Mouse (Mus musculus) cerebral cortex, adult 2 months (tissue): ENCODE results near the gene Acadl.

ENCODE experiments used
- WGBS: fragments of 180-500 bp; shearing (Covaris S2); methylation state at CpG from one replicate; pipeline ENCODE4 v1.1.7; 2018; 5-methylcytosine and 5-hydroxymethylcytosine counted together

Gene Acadl

DNA sequence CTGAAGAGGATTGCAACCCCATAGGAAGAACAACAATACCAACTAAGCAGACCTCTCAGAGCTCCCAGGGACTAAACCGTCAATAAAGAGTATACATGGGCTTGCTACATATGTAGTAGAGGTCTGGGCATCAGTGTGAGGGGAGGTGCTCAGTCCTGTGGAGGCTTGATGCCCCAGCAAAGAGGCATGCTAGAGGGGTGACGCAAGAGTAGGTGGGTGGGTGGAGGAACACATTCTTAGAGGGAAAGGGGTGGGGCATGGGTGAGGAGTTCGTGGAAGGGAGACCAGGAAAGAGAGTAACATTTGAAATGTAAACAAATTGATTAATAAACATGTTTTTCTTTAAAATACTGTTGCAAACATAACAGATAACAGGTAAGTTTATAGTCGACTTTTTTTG lies 82.0 kb downstream of the Acadl start:
- WGBS: 85% methylated on average over 4 of the region's 4 CpGs
